Comparison of ENCODE assay signal across 8 mouse cellular contexts in the genomic region with DNA sequence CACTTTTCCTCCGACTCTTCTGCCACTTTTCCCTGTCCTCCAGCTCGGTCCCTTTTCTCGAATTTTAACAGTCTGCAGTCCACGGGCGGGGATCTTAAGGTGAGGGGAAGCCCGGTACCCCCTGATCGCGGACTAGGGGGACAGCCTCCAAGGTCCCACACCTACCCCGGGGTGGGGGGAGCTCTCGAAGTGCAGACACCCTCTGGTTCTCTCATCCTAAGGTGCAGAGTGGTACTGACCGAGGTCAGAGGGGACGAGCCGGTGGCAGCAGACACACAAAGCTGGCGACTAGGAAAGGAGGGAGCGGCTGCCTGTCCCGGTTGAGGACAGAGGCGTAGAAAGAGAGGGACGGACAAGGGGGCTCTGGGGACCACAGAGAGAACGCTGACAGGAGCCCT. TPM values are rescaled to one million over a fixed set of nuclear protein-coding genes. Genes with fewer than 3 reads are reported as not detected.
DNase-seq lines count a peak whose midpoint lies in the region; ATAC-seq and TF ChIP-seq lines count a peak whose summit lies in the region.

No protein-coding gene starts in this region.

- TF ChIP-seq CTCF in E14TG2a.4 (conservative IDR thresholded peaks at IDR 0.05; ENCODE audit: low read length), result no peak
- TF ChIP-seq CTCF in embryonic fibroblast, embryonic 13.5 days (IDR thresholded peaks at IDR 0.05; ENCODE audit: borderline replicate concordance, insufficient read depth, low read length), result no peak

- peak overlapping the region; percentile 98 for H3K9ac ChIP-seq in heart, embryonic 11.5 days (ENCODE audit: low read depth, low read length)
- H3K9ac ChIP-seq in intestine, embryonic 16.5 days (ENCODE audit: low read depth, low read length), result peak overlapping the region; percentile 95

- peak; percentile 18 for ATAC-seq in heart, embryonic 11.5 days (replicated peaks; ENCODE audit: insufficient number of reproducible peaks, low FRiP score, low TSS enrichment)
- no peak for ATAC-seq in intestine, embryonic 16.5 days
- ATAC-seq in monocyte, adult 5-6 weeks (replicated peaks; ENCODE audit: insufficient number of reproducible peaks, low FRiP score, low TSS enrichment, poor library complexity, severe bottlenecking), result peak; percentile 10

- intact Hi-C loops in heart, postnatal 36 days (cut with DNase I), result no loop called here

- 0 out of 2 replicates have a peak, but pooled peaks cover 2% of the 10 kb centered on the region for H3K36me3 ChIP-seq in heart, embryonic 11.5 days (ENCODE audit: control insufficient read depth, insufficient read depth, low read length)
- H3K36me3 ChIP-seq in E14TG2a.4 (ENCODE audit: insufficient read depth, low read length), result peaks cover 27% of the 10 kb centered on the region
- H3K36me3 ChIP-seq in intestine, embryonic 16.5 days (ENCODE audit: control insufficient read depth, insufficient read depth, low read length), result no peaks in the 10 kb centered on the region

- no peak for TF ChIP-seq POLR2A in embryonic fibroblast, embryonic 13.5 days (IDR thresholded peaks at IDR 0.05; ENCODE audit: low read depth, low read length)

- H3K27me3 ChIP-seq in heart, embryonic 11.5 days (ENCODE audit: control insufficient read depth, insufficient read depth, low read length), result no peaks in the 10 kb centered on the region
- no peaks in the 10 kb centered on the region for H3K27me3 ChIP-seq in E14TG2a.4 (ENCODE audit: insufficient read depth, low read length)
- no peaks in the 10 kb centered on the region for H3K27me3 ChIP-seq in intestine, embryonic 16.5 days (replicated peaks; ENCODE audit: control insufficient read depth, insufficient read depth, low read length)

- DNase-seq in heart, postnatal 36 days, result no peak
- DNase-seq in cerebellum, adult 9-11 months, result no peak
- DNase-seq in spleen, adult 12 weeks (ENCODE audit: low spot score), result no peak

- H3K4me2 ChIP-seq in heart, embryonic 11.5 days, result peak overlapping the region; percentile 89
- peak overlapping the region; percentile 57 for H3K4me2 ChIP-seq in intestine, embryonic 16.5 days (ENCODE audit: low read depth, low read length)

- H3K4me3 ChIP-seq in heart, embryonic 11.5 days (ENCODE audit: low read depth, low read length), result peak overlapping the region; percentile 99
- H3K4me3 ChIP-seq in E14TG2a.4 (replicated peaks; ENCODE audit: low read length), result peak overlapping the region; percentile 100
- H3K4me3 ChIP-seq in embryonic fibroblast, embryonic 13.5 days (ENCODE audit: insufficient read depth, low read length), result peak overlapping the region; percentile 93
- H3K4me3 ChIP-seq in intestine, embryonic 16.5 days (ENCODE audit: low read length), result peak overlapping the region; percentile 96

- H3K27ac ChIP-seq in heart, embryonic 11.5 days (ENCODE audit: low read depth, low read length), result peak overlapping the region; percentile 94
- H3K27ac ChIP-seq in embryonic fibroblast, embryonic 13.5 days (ENCODE audit: insufficient read depth, low read length), result peak overlapping the region; percentile 73; the same call in 1 of the 2 replicates
- H3K27ac ChIP-seq in intestine, embryonic 16.5 days (ENCODE audit: low read length), result peak overlapping the region; percentile 90

- under 1% methylated on average over 19 of the region's 19 CpGs for WGBS in heart, embryonic 11.5 days (ENCODE audit: insufficient replicate concordance)
- WGBS in intestine, embryonic 16.5 days, result under 1% methylated on average over 19 of the region's 19 CpGs

- peaks cover 6% of the 10 kb centered on the region; the same call in 1 of the 2 replicates for H3K4me1 ChIP-seq in heart, embryonic 11.5 days (ENCODE audit: control insufficient read depth, insufficient read depth, low read length)
- peaks cover 64% of the 10 kb centered on the region for H3K4me1 ChIP-seq in E14TG2a.4 (replicated peaks; ENCODE audit: low read depth, low read length)
- peaks cover 6% of the 10 kb centered on the region; the same call in 1 of the 2 replicates for H3K4me1 ChIP-seq in embryonic fibroblast, embryonic 13.5 days (ENCODE audit: control insufficient read depth, insufficient read depth, low read length)
- peaks cover 15% of the 10 kb centered on the region for H3K4me1 ChIP-seq in intestine, embryonic 16.5 days (ENCODE audit: control insufficient read depth, insufficient read depth, low read length)

- no peaks in the 10 kb centered on the region for H3K9me3 ChIP-seq in heart, embryonic 11.5 days (replicated peaks; ENCODE audit: control insufficient read depth, low read length)
- H3K9me3 ChIP-seq in E14TG2a.4 (ENCODE audit: low read length), result no peaks in the 10 kb centered on the region
- no peaks in the 10 kb centered on the region for H3K9me3 ChIP-seq in intestine, embryonic 16.5 days (ENCODE audit: control insufficient read depth, low read length)

RNA-seq across cellular contexts. Expression of a gene that starts 0.6 kb away (rescaled TPM):
- 92.7 and 98.4 TPM in 2 replicates for polyA plus RNA-seq in heart, embryonic 11.5 days (2014; fragmentation: Nextera tagmentation; extraction: Ambion mirVana)
- total RNA-seq in heart, postnatal 36 days (2021), result 10 to 100 TPM; 30.2 to 36.2 TPM
- 89.4 and 102 TPM in 2 replicates for polyA plus RNA-seq in embryonic fibroblast, embryonic 13.5 days (2011; ENCODE audit: insufficient read length, low read depth, missing spikeins)
- 98.3 and 104 TPM in 2 replicates for polyA plus RNA-seq in intestine, embryonic 16.5 days (2015; fragmentation: Nextera tagmentation; extraction: Ambion mirVana)
- total RNA-seq in monocyte, adult 5-6 weeks (2017), result 369 to 443 TPM (median 402 TPM) in 3 replicates

RNA-seq across cellular contexts. Expression of a gene that starts 25.2 kb away (rescaled TPM):
- polyA plus RNA-seq in heart, embryonic 11.5 days (2014; fragmentation: Nextera tagmentation; extraction: Ambion mirVana), result 420 and 433 TPM in 2 replicates
- 10 to 100 TPM; 54.9 to 60.9 TPM for total RNA-seq in heart, postnatal 36 days (2021)
- polyA plus RNA-seq in embryonic fibroblast, embryonic 13.5 days (2011; ENCODE audit: insufficient read length, low read depth, missing spikeins), result 253 and 262 TPM in 2 replicates
- 393 and 451 TPM in 2 replicates for polyA plus RNA-seq in intestine, embryonic 16.5 days (2015; fragmentation: Nextera tagmentation; extraction: Ambion mirVana)
- 679 to 753 TPM (median 702 TPM) in 3 replicates for total RNA-seq in monocyte, adult 5-6 weeks (2017)

RNA-seq across cellular contexts. Expression of a gene that starts 55.5 kb away (rescaled TPM):
- 60.0 and 69.6 TPM in 2 replicates for polyA plus RNA-seq in heart, embryonic 11.5 days (2014; fragmentation: Nextera tagmentation; extraction: Ambion mirVana)
- total RNA-seq in heart, postnatal 36 days (2021), result 10 to 100 TPM; 53.3 to 55.5 TPM
- 72.2 and 77.5 TPM in 2 replicates for polyA plus RNA-seq in embryonic fibroblast, embryonic 13.5 days (2011; ENCODE audit: insufficient read length, low read depth, missing spikeins)
- 57.0 and 62.3 TPM in 2 replicates for polyA plus RNA-seq in intestine, embryonic 16.5 days (2015; fragmentation: Nextera tagmentation; extraction: Ambion mirVana)
- total RNA-seq in monocyte, adult 5-6 weeks (2017), result 67.0 to 103 TPM (median 95.1 TPM) in 3 replicates
